Mouse (Mus musculus): ENCODE results near the gene Serpinb6c. TPM values are rescaled to one million over a fixed set of nuclear protein-coding genes. Genes with fewer than 3 reads are reported as not detected.
"Not testable (repeated sequence)": the region's sequence is repeated elsewhere in the genome, so short reads cannot be mapped to it uniquely, and the experiment has no call there.

The Serpinb6c gene
- polyA plus RNA-seq (2016; fragmentation: Nextera tagmentation; extraction: Ambion mirVana), result not detected in 2 replicates

GRCm38 (mm10) chr13:33905176-33905954, at the start of gene Serpinb6c:
Serpinb6c (minus strand) TSS chr13:33905708.
- H3K36me3 ChIP-seq, result no peaks in the 10 kb centered on the region
- H3K4me1 ChIP-seq (replicated peaks), result no peaks in the 10 kb centered on the region
- H3K27me3 ChIP-seq (replicated peaks), result no peaks in the 10 kb centered on the region
- no peak within 1 kb of the TSS for H3K4me2 ChIP-seq
- no peak within 1 kb of the TSS for H3K9ac ChIP-seq
- no peaks in the 10 kb centered on the region for H3K9me3 ChIP-seq (replicated peaks)
- H3K27ac ChIP-seq (ENCODE audit: poor library complexity, severe bottlenecking), result no peak within 1 kb of the TSS
- 70% methylated on average over 18 of the region's 18 CpGs for WGBS
- ATAC-seq (ENCODE audit: insufficient number of reproducible peaks, low FRiP score), result no peak
- H3K4me3 ChIP-seq, result no peak within 1 kb of the TSS

GRCm38 (mm10) chr13:33952947-33953346, 47.4 kb upstream of the Serpinb6c start:
- H3K9ac ChIP-seq, result no peak overlapping the region
- no peak overlapping the region for H3K4me3 ChIP-seq
- no peaks in the 10 kb centered on the region for H3K4me1 ChIP-seq (replicated peaks)
- 72% methylated on average over 2 of the region's 2 CpGs for whole genome bisulfite sequencing
- H3K9me3 ChIP-seq (replicated peaks), result no peaks in the 10 kb centered on the region
- no peaks in the 10 kb centered on the region for H3K27me3 ChIP-seq (replicated peaks)
- no peaks in the 10 kb centered on the region for H3K36me3 ChIP-seq
- H3K4me2 ChIP-seq, result no peak overlapping the region
- H3K27ac ChIP-seq (ENCODE audit: poor library complexity, severe bottlenecking), result no peak overlapping the region
- no peak for ATAC-seq (ENCODE audit: insufficient number of reproducible peaks, low FRiP score)

GRCm38 (mm10) chr13:33952075-33952449, 46.6 kb upstream of the Serpinb6c start:
- H3K36me3 ChIP-seq, result no peaks in the 10 kb centered on the region
- no peak overlapping the region for H3K4me3 ChIP-seq
- no peaks in the 10 kb centered on the region for H3K9me3 ChIP-seq (replicated peaks)
- no peak overlapping the region for H3K4me2 ChIP-seq
- H3K27ac ChIP-seq (ENCODE audit: poor library complexity, severe bottlenecking), result no peak overlapping the region
- H3K4me1 ChIP-seq (replicated peaks), result no peaks in the 10 kb centered on the region
- no peaks in the 10 kb centered on the region for H3K27me3 ChIP-seq (replicated peaks)
- no peak for ATAC-seq (ENCODE audit: insufficient number of reproducible peaks, low FRiP score)
- 30% methylated on average over 1 of the region's 1 CpGs for WGBS
- no peak overlapping the region for H3K9ac ChIP-seq

- no peaks in the 10 kb centered on the region for H3K4me1 ChIP-seq (replicated peaks)
- no peak overlapping the region for H3K4me2 ChIP-seq
- H3K27me3 ChIP-seq (replicated peaks), result no peaks in the 10 kb centered on the region
- no peaks in the 10 kb centered on the region for H3K9me3 ChIP-seq (replicated peaks)
- no peak overlapping the region for H3K4me3 ChIP-seq
- no peak overlapping the region for H3K9ac ChIP-seq
- H3K36me3 ChIP-seq, result no peaks in the 10 kb centered on the region
- WGBS, result 77% methylated on average over 4 of the region's 4 CpGs
- no peak for ATAC-seq (ENCODE audit: insufficient number of reproducible peaks, low FRiP score)
- no peak overlapping the region for H3K27ac ChIP-seq (ENCODE audit: poor library complexity, severe bottlenecking)
Measured at GRCm38 (mm10) chr13:33951308-33952074, 46.0 kb upstream of the Serpinb6c start.

GRCm38 (mm10) chr13:33942212-33942779, 36.8 kb upstream of the Serpinb6c start:
- 45% methylated on average over 4 of the region's 4 CpGs for WGBS
- Histone ChIP-seq H3K27me3 (replicated peaks) (no peaks in the 10 kb centered on the region), H3K27ac (ENCODE audit: poor library complexity, severe bottlenecking) (no peak overlapping the region), H3K4me1 (replicated peaks) (no peaks in the 10 kb centered on the region), H3K36me3 (no peaks in the 10 kb centered on the region), H3K4me2 (no peak overlapping the region), H3K9me3 (replicated peaks) (no peaks in the 10 kb centered on the region), H3K4me3 (no peak overlapping the region), H3K9ac (no peak overlapping the region)
- no peak for ATAC-seq (ENCODE audit: insufficient number of reproducible peaks, low FRiP score)

- ATAC-seq (ENCODE audit: insufficient number of reproducible peaks, low FRiP score), result no peak
- no peaks in the 10 kb centered on the region for H3K27me3 ChIP-seq (replicated peaks)
- H3K36me3 ChIP-seq, result no peaks in the 10 kb centered on the region
- H3K9me3 ChIP-seq (replicated peaks), result no peaks in the 10 kb centered on the region
- no peak overlapping the region for H3K4me2 ChIP-seq
- WGBS, result 85% methylated on average over 5 of the region's 5 CpGs
- no peak overlapping the region for H3K27ac ChIP-seq (ENCODE audit: poor library complexity, severe bottlenecking)
- H3K4me3 ChIP-seq, result no peak overlapping the region
- no peak overlapping the region for H3K9ac ChIP-seq
- peaks cover 4% of the 10 kb centered on the region for H3K4me1 ChIP-seq (replicated peaks)
Measured at GRCm38 (mm10) chr13:33941288-33941808, 35.8 kb upstream of the Serpinb6c start.

- not testable (repeated sequence) for H3K9ac ChIP-seq; H3K4me3 ChIP-seq; H3K4me2 ChIP-seq; H3K27ac ChIP-seq (ENCODE audit: poor library complexity, severe bottlenecking); H3K27me3 ChIP-seq (replicated peaks); H3K9me3 ChIP-seq (replicated peaks); H3K36me3 ChIP-seq; ATAC-seq (ENCODE audit: insufficient number of reproducible peaks, low FRiP score)
- H3K4me1 ChIP-seq (replicated peaks), result peaks cover 15% of the 10 kb centered on the region
Measured at GRCm38 (mm10) chr13:33937587-33937986, 32.1 kb upstream of the Serpinb6c start.

- Histone ChIP-seq H3K4me1 (replicated peaks) (peaks cover 15% of the 10 kb centered on the region), H3K36me3 (no peaks in the 10 kb centered on the region), H3K4me2 (no peak overlapping the region), H3K4me3 (no peak overlapping the region), H3K9me3 (replicated peaks) (no peaks in the 10 kb centered on the region), H3K27me3 (replicated peaks) (no peaks in the 10 kb centered on the region), H3K27ac (ENCODE audit: poor library complexity, severe bottlenecking) (no peak overlapping the region), H3K9ac (no peak overlapping the region)
- ATAC-seq (ENCODE audit: insufficient number of reproducible peaks, low FRiP score), result no peak
- WGBS, result 31% methylated on average over 5 of the region's 5 CpGs
Measured at GRCm38 (mm10) chr13:33937151-33937550, 31.6 kb upstream of the Serpinb6c start.

- H3K4me3 ChIP-seq, result peak overlapping the region; percentile 69
- peaks cover 15% of the 10 kb centered on the region for H3K4me1 ChIP-seq (replicated peaks)
- WGBS, result under 1% methylated on average over 39 of the region's 44 CpGs
- ATAC-seq (ENCODE audit: insufficient number of reproducible peaks, low FRiP score), result peak; percentile 77
- peak overlapping the region; percentile 83 for H3K4me2 ChIP-seq
- peak overlapping the region; percentile 80 for H3K9ac ChIP-seq
- H3K9me3 ChIP-seq (replicated peaks), result no peaks in the 10 kb centered on the region
- no peaks in the 10 kb centered on the region for H3K27me3 ChIP-seq (replicated peaks)
- peaks cover 4% of the 10 kb centered on the region; the same call in 1 of the 2 replicates for H3K36me3 ChIP-seq
- peak overlapping the region; percentile 6; the same call in 1 of the 2 replicates for H3K27ac ChIP-seq (ENCODE audit: poor library complexity, severe bottlenecking)
Measured at GRCm38 (mm10) chr13:33935465-33936181, 30.1 kb upstream of the Serpinb6c start.

- Histone ChIP-seq H3K27ac (ENCODE audit: poor library complexity, severe bottlenecking) (no peak overlapping the region), H3K27me3 (replicated peaks) (no peaks in the 10 kb centered on the region), H3K36me3 (peaks cover 12% of the 10 kb centered on the region), H3K9ac (no peak overlapping the region), H3K4me3 (peak overlapping the region; percentile 69), H3K4me2 (peak overlapping the region; percentile 83), H3K4me1 (replicated peaks) (peaks cover 15% of the 10 kb centered on the region), H3K9me3 (replicated peaks) (no peaks in the 10 kb centered on the region)
- no peak for ATAC-seq (ENCODE audit: insufficient number of reproducible peaks, low FRiP score)
- WGBS, result 64% methylated on average over 6 of the region's 6 CpGs
Measured at GRCm38 (mm10) chr13:33934743-33935142, 29.2 kb upstream of the Serpinb6c start.
